Mouse (Mus musculus) testis, adult 2 months (tissue): Measurements from ENCODE around the gene Sufu.

Experiments
- CTCF ChIP-seq: fragments of 200-500 bp; IDR thresholded peaks from 2 replicates; pipeline ENCODE4 v1.5.1; 2012; ENCODE audit warnings: low read depth, mild to moderate bottlenecking, inconsistent platforms, low read length, moderate library complexity; ENCODE audit not compliant: control insufficient read depth, insufficient read depth, insufficient replicate concordance
- POLR2A ChIP-seq: fragments of 200-500 bp; IDR thresholded peaks from 2 replicates; pipeline ENCODE4 v1.6.1; 2012; ENCODE audit warnings: low read depth, mild to moderate bottlenecking, inconsistent platforms, low read length, moderate library complexity; ENCODE audit not compliant: control insufficient read depth

DNA sequence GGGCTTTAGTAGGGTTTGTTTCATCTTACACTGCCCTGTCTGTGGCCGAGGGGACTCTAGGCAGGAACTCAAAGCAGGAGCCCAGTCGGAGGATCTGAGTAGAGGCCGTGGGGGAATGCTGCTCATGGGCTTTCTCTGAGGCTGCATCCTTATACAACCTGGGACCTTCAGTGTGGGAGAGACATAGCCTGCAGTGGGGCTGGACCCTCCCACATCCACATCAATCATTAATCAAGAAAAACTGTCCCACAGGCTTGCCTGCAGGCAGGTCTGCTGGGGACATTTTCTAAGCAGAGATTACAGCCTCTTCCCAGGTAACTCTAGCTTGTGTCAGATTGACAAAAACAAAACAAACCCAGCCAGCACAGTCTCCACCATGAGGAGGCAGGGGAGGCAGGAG is 65.9 kb downstream of the Sufu start:
- TF ChIP-seq CTCF (no peak), POLR2A (no peak)
